Mouse (Mus musculus) embryonic facial prominence, embryonic 13.5 days (tissue): ENCODE results near the gene Sh3bgrl2. TPM values are rescaled to one million over a fixed set of nuclear protein-coding genes. Genes with fewer than 3 reads are reported as not detected.

Source experiments
- ATAC-seq: fragments of 200-750 bp; cut with Nextera tagmentation; 2 replicates; pipeline ENCODE4 v1.8.0; 2017; ENCODE audit warnings: low read depth; ENCODE audit not compliant: insufficient number of reproducible peaks, insufficient read depth, low FRiP score, low TSS enrichment
- H3K27ac ChIP-seq: fragments of 300-500 bp; sonication (generic); 2 replicates; pipeline ENCODE4 v1.5.1; 2015; ENCODE audit warnings: moderate library complexity, mild to moderate bottlenecking, inconsistent platforms
- H3K27me3 ChIP-seq: fragments of 300-500 bp; sonication (generic); 2 replicates; pipeline ENCODE4 v1.6.1; 2015; ENCODE audit warnings: mild to moderate bottlenecking, inconsistent platforms
- H3K36me3 ChIP-seq: fragments of 300-500 bp; sonication (generic); 2 replicates; pipeline ENCODE4 v1.6.1; 2015; ENCODE audit warnings: mild to moderate bottlenecking, inconsistent platforms
- H3K4me1 ChIP-seq: fragments of 300-500 bp; sonication (generic); 2 replicates; pipeline ENCODE4 v1.6.1; 2015; ENCODE audit warnings: inconsistent platforms
- H3K4me2 ChIP-seq: fragments of 300-500 bp; sonication (generic); 2 replicates; pipeline ENCODE4 v1.6.1; 2015; ENCODE audit warnings: moderate library complexity, mild to moderate bottlenecking, inconsistent platforms
- H3K4me3 ChIP-seq: fragments of 300-500 bp; sonication (generic); 2 replicates; pipeline ENCODE4 v1.5.1; 2015; ENCODE audit warnings: mild to moderate bottlenecking, inconsistent platforms
- H3K9ac ChIP-seq: fragments of 300-500 bp; sonication (generic); 2 replicates; pipeline ENCODE4 v1.6.1; 2015; ENCODE audit warnings: mild to moderate bottlenecking, inconsistent platforms
- H3K9me3 ChIP-seq: fragments of 300-500 bp; sonication (generic); 2 replicates; pipeline ENCODE4 v1.6.1; 2016; ENCODE audit warnings: inconsistent platforms
- WGBS: fragments of 180-500 bp; shearing (Covaris S2); methylation state at CpG from one replicate; pipeline ENCODE4 v1.1.7; 2015; ENCODE audit warnings: mixed read lengths; 5-methylcytosine and 5-hydroxymethylcytosine counted together
- polyA plus RNA-seq: library from polyadenylated mRNA; unstranded; fragments of >200 nt; fragmentation: Nextera tagmentation; extraction: Ambion mirVana; gene quantifications from 2 replicates; pipeline ENCODE4 v1.2.1, GENCODE M21; 2015

The Sh3bgrl2 gene
- polyA plus RNA-seq, 1 experiment from 2014 or later, result 14.5 TPM

DNA sequence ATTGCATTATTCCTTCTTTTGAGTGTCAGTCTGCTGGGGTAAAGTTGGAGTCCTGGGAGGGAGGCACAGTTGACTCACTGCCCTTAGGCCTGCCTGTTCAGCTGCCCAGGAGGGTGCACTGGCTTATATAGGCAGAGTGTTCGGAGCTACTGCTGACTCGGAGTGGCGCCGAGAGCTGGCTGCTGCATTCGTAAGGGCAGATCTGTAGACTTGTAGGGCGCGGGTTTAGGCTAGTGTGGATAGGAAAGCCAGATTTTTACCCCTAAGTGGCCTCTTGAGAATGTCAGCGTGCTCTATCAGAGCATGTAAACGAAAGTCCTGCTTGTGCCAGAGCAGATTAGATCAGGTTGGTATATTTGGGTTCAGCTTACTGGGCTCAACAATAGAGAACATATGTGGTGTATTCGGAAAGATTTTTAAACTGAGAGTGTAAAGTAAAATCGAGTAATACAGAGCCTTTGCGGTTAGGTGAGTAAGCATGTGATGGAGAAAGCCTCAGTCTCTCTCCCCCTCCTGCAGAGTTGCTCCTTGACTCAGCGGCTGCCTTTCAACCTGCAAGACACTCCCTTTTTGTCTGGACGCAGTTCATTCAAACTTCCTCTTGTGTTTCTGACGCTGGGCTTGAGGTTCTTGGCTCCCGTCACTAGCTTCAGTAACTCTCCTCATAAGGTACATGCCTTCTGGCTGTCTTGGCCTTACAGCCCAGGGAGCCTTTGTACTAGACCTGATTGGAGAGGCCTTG lies 15.9 kb downstream of the Sh3bgrl2 start:
- H3K27me3 ChIP-seq, result no peaks in the 10 kb centered on the region
- H3K9ac ChIP-seq, result no peak overlapping the region
- WGBS, result 25% methylated on average over 16 of the region's 16 CpGs
- no peaks in the 10 kb centered on the region for H3K36me3 ChIP-seq
- H3K27ac ChIP-seq, result peak overlapping the region; percentile 78
- peak overlapping the region; percentile 27 for H3K4me2 ChIP-seq
- H3K4me3 ChIP-seq, result no peak overlapping the region
- ATAC-seq, result 0 out of 2 replicates have a peak, but pooled peaks have one; percentile 21
- H3K9me3 ChIP-seq, result no peaks in the 10 kb centered on the region
- peaks cover 38% of the 10 kb centered on the region for H3K4me1 ChIP-seq

DNA sequence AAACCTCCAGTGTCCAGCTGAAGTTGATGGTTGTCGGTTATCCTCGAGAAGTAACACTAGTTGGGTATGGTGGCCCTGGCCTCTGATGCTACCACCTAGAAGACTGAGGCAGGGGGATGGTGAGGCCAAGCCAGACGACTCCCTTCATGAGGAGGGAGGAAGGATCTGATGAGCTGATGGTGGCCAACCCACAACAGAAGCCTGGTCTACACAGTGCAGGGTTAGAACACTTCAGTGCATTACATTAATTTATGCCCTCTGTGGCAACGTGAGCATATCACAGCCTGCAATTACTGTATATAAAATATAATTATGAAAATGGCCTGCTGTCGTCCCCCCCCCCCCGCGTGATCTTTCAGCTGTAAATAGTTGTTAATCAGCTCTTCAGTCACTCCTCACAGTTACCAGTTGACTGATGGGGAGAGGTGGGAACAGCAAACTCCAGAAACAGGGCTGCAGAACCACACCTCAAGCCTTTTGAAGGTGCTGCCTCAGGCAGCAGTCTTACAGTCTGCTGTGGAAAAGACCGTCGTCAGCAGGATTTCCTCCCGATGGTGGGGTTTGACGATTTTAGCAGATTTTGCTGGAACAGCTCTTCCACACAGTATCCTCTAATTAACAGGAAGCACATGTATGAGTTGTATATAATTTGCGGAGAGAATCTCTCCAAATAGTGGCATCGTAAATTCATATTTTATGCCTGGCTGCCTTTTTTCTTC lies 17.0 kb downstream of the Sh3bgrl2 start:
- H3K4me2 ChIP-seq, result no peak overlapping the region
- no peaks in the 10 kb centered on the region for H3K27me3 ChIP-seq
- H3K4me1 ChIP-seq, result peaks cover 44% of the 10 kb centered on the region
- H3K4me3 ChIP-seq, result no peak overlapping the region
- 0 out of 2 replicates have a peak overlapping the region, but pooled peaks have one; percentile 28 for H3K27ac ChIP-seq
- H3K36me3 ChIP-seq, result no peaks in the 10 kb centered on the region
- ATAC-seq, result no peak
- no peak overlapping the region for H3K9ac ChIP-seq
- H3K9me3 ChIP-seq, result no peaks in the 10 kb centered on the region
- WGBS, result 65% methylated on average over 13 of the region's 13 CpGs

DNA sequence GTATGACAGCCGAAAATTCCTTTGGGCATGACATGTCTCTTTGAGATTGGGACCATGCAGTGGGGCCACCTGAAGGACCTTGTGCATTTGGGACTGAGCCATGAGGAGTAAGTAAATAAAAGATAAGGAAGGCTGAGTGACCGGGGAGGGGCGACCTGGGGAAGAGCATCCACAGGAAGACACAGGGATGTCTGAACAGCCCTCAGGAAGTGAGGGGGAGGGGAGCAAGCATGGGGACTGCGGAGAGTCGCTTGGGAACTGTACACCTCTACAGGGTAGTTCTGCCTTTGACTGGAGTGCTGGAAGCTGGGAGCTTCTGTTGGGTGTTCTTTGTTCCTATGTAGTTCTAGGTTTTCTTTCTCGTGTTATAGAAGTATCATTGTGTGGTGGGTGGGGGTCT lies 18.0 kb downstream of the Sh3bgrl2 start:
- Histone ChIP-seq H3K9me3 (no peaks in the 10 kb centered on the region), H3K4me3 (no peak overlapping the region), H3K27me3 (no peaks in the 10 kb centered on the region), H3K27ac (no peak overlapping the region), H3K36me3 (no peaks in the 10 kb centered on the region), H3K9ac (no peak overlapping the region), H3K4me2 (no peak overlapping the region), H3K4me1 (peaks cover 45% of the 10 kb centered on the region)
- no peak for ATAC-seq
- 70% methylated on average over 6 of the region's 6 CpGs for WGBS

DNA sequence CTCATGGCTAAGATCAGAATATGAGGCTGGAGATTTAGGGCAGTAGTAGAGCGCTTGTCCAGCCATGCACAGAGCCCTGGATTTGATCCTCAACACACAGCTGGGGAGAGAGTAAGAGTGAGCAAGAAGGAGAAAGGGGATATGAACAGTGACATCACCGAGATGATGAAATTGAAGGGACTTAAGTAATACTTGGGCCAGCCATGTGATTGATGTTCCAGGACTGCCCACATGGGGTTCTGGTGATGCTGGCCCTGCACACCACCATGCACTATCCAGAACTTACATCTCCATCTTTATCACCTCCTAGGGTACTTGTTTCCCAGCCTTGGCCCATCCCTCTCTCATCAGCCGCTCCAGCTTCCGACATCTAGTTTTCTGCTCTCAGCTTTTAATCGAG lies 20.0 kb downstream of the Sh3bgrl2 start:
- Histone ChIP-seq H3K36me3 (no peaks in the 10 kb centered on the region), H3K27me3 (no peaks in the 10 kb centered on the region), H3K4me1 (peaks cover 47% of the 10 kb centered on the region), H3K27ac (no peak overlapping the region; the same call in 1 of the 2 replicates), H3K9ac (no peak overlapping the region), H3K9me3 (no peaks in the 10 kb centered on the region), H3K4me2 (no peak overlapping the region), H3K4me3 (no peak overlapping the region)
- ATAC-seq, result no peak
- 92% methylated on average over 5 of the region's 5 CpGs for WGBS

GRCm38 (mm10) chr9:83568937-83569336 lies 20.8 kb downstream of the Sh3bgrl2 start:
- Histone ChIP-seq H3K36me3 (no peaks in the 10 kb centered on the region), H3K4me2 (no peak overlapping the region), H3K4me1 (peaks cover 45% of the 10 kb centered on the region), H3K27me3 (no peaks in the 10 kb centered on the region), H3K4me3 (no peak overlapping the region), H3K27ac (no peak overlapping the region), H3K9me3 (no peaks in the 10 kb centered on the region), H3K9ac (no peak overlapping the region)
- 57% methylated on average over 3 of the region's 3 CpGs for WGBS
- ATAC-seq, result no peak

GRCm38 (mm10) chr9:83569898-83570297 lies 21.8 kb downstream of the Sh3bgrl2 start:
- no peak overlapping the region for H3K4me2 ChIP-seq
- no peak for ATAC-seq
- H3K9ac ChIP-seq, result no peak overlapping the region
- WGBS, result 76% methylated on average over 7 of the region's 7 CpGs
- no peaks in the 10 kb centered on the region for H3K9me3 ChIP-seq
- H3K27me3 ChIP-seq, result no peaks in the 10 kb centered on the region
- H3K27ac ChIP-seq, result no peak overlapping the region
- no peak overlapping the region for H3K4me3 ChIP-seq
- peaks cover 36% of the 10 kb centered on the region for H3K4me1 ChIP-seq
- no peaks in the 10 kb centered on the region for H3K36me3 ChIP-seq

- Histone ChIP-seq H3K4me2 (no peak overlapping the region), H3K9ac (no peak overlapping the region), H3K4me3 (no peak overlapping the region), H3K27ac (no peak overlapping the region), H3K9me3 (no peaks in the 10 kb centered on the region), H3K27me3 (no peaks in the 10 kb centered on the region), H3K36me3 (no peaks in the 10 kb centered on the region), H3K4me1 (peaks cover 24% of the 10 kb centered on the region)
- WGBS, result 58% methylated on average over 3 of the region's 3 CpGs
- ATAC-seq, result no peak
Observed at GRCm38 (mm10) chr9:83571315-83571714, 23.2 kb downstream of the Sh3bgrl2 start.

GRCm38 (mm10) chr9:83572326-83572725 lies 24.2 kb downstream of the Sh3bgrl2 start:
- no peaks in the 10 kb centered on the region for H3K27me3 ChIP-seq
- H3K27ac ChIP-seq, result no peak overlapping the region
- peaks cover 29% of the 10 kb centered on the region for H3K4me1 ChIP-seq
- no peak overlapping the region for H3K4me2 ChIP-seq
- H3K36me3 ChIP-seq, result no peaks in the 10 kb centered on the region
- H3K9me3 ChIP-seq, result no peaks in the 10 kb centered on the region
- no peak for ATAC-seq
- H3K4me3 ChIP-seq, result no peak overlapping the region
- 87% methylated on average over 2 of the region's 2 CpGs for WGBS
- no peak overlapping the region for H3K9ac ChIP-seq

GRCm38 (mm10) chr9:83572870-83573269 lies 24.7 kb downstream of the Sh3bgrl2 start:
- H3K27ac ChIP-seq, result peak overlapping the region; percentile 16; the same call in 1 of the 2 replicates
- H3K9ac ChIP-seq, result no peak overlapping the region
- no peaks in the 10 kb centered on the region for H3K9me3 ChIP-seq
- H3K36me3 ChIP-seq, result no peaks in the 10 kb centered on the region
- H3K4me3 ChIP-seq, result no peak overlapping the region
- ATAC-seq, result no peak
- WGBS, result 68% methylated on average over 2 of the region's 2 CpGs
- no peaks in the 10 kb centered on the region for H3K27me3 ChIP-seq
- H3K4me2 ChIP-seq, result no peak overlapping the region
- peaks cover 33% of the 10 kb centered on the region for H3K4me1 ChIP-seq

GRCm38 (mm10) chr9:83573588-83573987 lies 25.5 kb downstream of the Sh3bgrl2 start:
- no peaks in the 10 kb centered on the region for H3K9me3 ChIP-seq
- H3K4me1 ChIP-seq, result peaks cover 30% of the 10 kb centered on the region
- H3K36me3 ChIP-seq, result no peaks in the 10 kb centered on the region
- H3K9ac ChIP-seq, result no peak overlapping the region
- 73% methylated on average over 2 of the region's 2 CpGs for WGBS
- H3K4me2 ChIP-seq, result no peak overlapping the region
- no peak overlapping the region for H3K4me3 ChIP-seq
- no peak overlapping the region for H3K27ac ChIP-seq
- no peaks in the 10 kb centered on the region for H3K27me3 ChIP-seq
- no peak for ATAC-seq

GRCm38 (mm10) chr9:83575403-83575802 lies 27.3 kb downstream of the Sh3bgrl2 start:
- Histone ChIP-seq H3K27me3 (no peaks in the 10 kb centered on the region), H3K4me2 (no peak overlapping the region), H3K4me3 (no peak overlapping the region), H3K9me3 (no peaks in the 10 kb centered on the region), H3K4me1 (peaks cover 19% of the 10 kb centered on the region), H3K9ac (no peak overlapping the region), H3K36me3 (no peaks in the 10 kb centered on the region), H3K27ac (no peak overlapping the region)
- 74% methylated on average over 4 of the region's 4 CpGs for WGBS
- no peak for ATAC-seq
